Mouse (Mus musculus) cortical plate, adult 2 months (tissue): ENCODE results near the gene Tmem150c. TPM values are rescaled to one million over a fixed set of nuclear protein-coding genes. Genes with fewer than 3 reads are reported as not detected.

Experiments used
- H3K27ac ChIP-seq: fragments of 200-500 bp; 2 replicates; pipeline ENCODE4 v1.5.1; 2012; ENCODE audit warnings: low read length, control low read depth, inconsistent platforms; ENCODE audit not compliant: insufficient read depth
- H3K4me1 ChIP-seq: fragments of 200-500 bp; 2 replicates; pipeline ENCODE4 v1.6.1; 2011; ENCODE audit warnings: low read length; ENCODE audit not compliant: control insufficient read depth, insufficient read depth
- H3K4me3 ChIP-seq: fragments of 200-500 bp; 2 replicates; pipeline ENCODE4 v1.5.1; 2011; ENCODE audit warnings: mild to moderate bottlenecking, low read length, control low read depth; ENCODE audit not compliant: insufficient read depth
- CTCF ChIP-seq: fragments of 200-500 bp; IDR thresholded peaks from 2 replicates; pipeline ENCODE4 v1.5.1; 2011; ENCODE audit warnings: mild to moderate bottlenecking, control low read depth, low read length; ENCODE audit not compliant: insufficient read depth; ENCODE audit errors: extremely low read depth
- POLR2A ChIP-seq: fragments of 200-500 bp; IDR thresholded peaks from 2 replicates; pipeline ENCODE4 v1.6.1; 2011; ENCODE audit warnings: mild to moderate bottlenecking, low read length, control low read depth; ENCODE audit not compliant: insufficient read depth; ENCODE audit errors: extremely low read depth
- polyA plus RNA-seq: library from polyadenylated mRNA; depleted of rRNA; stranded (reverse); fragments of >200 nt; gene quantifications from 2 replicates; pipeline ENCODE4 v1.2.3, GENCODE M21; 2012; rRNA removed

The Tmem150c gene
- polyA plus RNA-seq, 1 experiment, result 18.0 TPM

- TF ChIP-seq POLR2A (no peak), CTCF (no peak)
- no peak overlapping the region for H3K27ac ChIP-seq
- 0 out of 2 replicates have a peak overlapping the region, but pooled peaks have one; percentile 23 for H3K4me3 ChIP-seq
- H3K4me1 ChIP-seq, result peaks cover 4% of the 10 kb centered on the region; the same call in 1 of the 2 replicates
Measured at GRCm38 (mm10) chr5:100036681-100037080, 122.9 kb downstream of the Tmem150c start.

- TF ChIP-seq CTCF (no peak), POLR2A (no peak)
- no peak overlapping the region for H3K4me3 ChIP-seq
- H3K4me1 ChIP-seq, result peaks cover 4% of the 10 kb centered on the region; the same call in 1 of the 2 replicates
- H3K27ac ChIP-seq, result no peak overlapping the region
Measured at GRCm38 (mm10) chr5:100035950-100036349, 123.7 kb downstream of the Tmem150c start.

DNA sequence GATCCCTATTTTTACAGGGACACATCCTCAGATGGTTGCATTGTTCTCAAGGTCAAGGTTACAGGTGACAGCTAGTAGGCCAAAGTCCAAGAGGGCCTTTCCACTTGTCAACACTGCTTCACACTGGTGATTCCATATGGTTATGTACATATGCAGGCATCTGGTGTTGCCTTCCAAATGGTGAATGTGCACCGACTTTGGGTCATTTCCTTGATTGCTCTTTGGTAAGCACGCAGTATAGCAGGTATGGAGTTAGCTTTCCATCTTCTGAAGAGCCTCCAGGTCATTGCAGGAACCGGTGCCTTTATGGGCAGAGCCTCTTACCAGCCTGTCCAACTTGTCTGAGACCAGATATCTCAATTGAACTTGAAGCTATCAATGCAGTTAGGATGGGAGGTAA, 127.0 kb downstream of the Tmem150c start:
- TF ChIP-seq CTCF, result no peak
- TF ChIP-seq POLR2A, result no peak
- peaks cover 4% of the 10 kb centered on the region; the same call in 1 of the 2 replicates for H3K4me1 ChIP-seq
- H3K27ac ChIP-seq, result no peak overlapping the region
- no peak overlapping the region for H3K4me3 ChIP-seq

GRCm38 (mm10) chr5:100032107-100032506, 127.5 kb downstream of the Tmem150c start:
- Histone ChIP-seq H3K4me1 (peaks cover 4% of the 10 kb centered on the region; the same call in 1 of the 2 replicates), H3K27ac (no peak overlapping the region), H3K4me3 (no peak overlapping the region)
- no peak for TF ChIP-seq POLR2A
- TF ChIP-seq CTCF, result no peak

- Histone ChIP-seq H3K27ac (no peak overlapping the region), H3K4me1 (peaks cover 4% of the 10 kb centered on the region; the same call in 1 of the 2 replicates), H3K4me3 (no peak overlapping the region)
- no peak for TF ChIP-seq CTCF
- TF ChIP-seq POLR2A, result no peak
Measured at GRCm38 (mm10) chr5:100030069-100030468, 129.5 kb downstream of the Tmem150c start.

Other genes with a start within 250 kb of the Tmem150c start
- gene Hnrnpd, start 180.9 kb downstream of the Tmem150c start, polyA plus RNA-seq, result 99.3 and 110 TPM in 2 replicates
- 1.5 and 1.7 TPM in 2 replicates for gene 4930524J08Rik, start 180.7 kb downstream of the Tmem150c start, polyA plus RNA-seq
- gene Hnrnpdl, start 120.1 kb downstream of the Tmem150c start, polyA plus RNA-seq, result 260 and 286 TPM in 2 replicates
- gene Enoph1, start 119.8 kb downstream of the Tmem150c start, polyA plus RNA-seq, result 78.2 and 79.1 TPM in 2 replicates